Mouse (Mus musculus) embryonic facial prominence, embryonic 13.5 days (tissue): ENCODE measurements at regions not wholly inside any gene's neighbourhood (a gene's known extent, or its start where the extent isn't known, plus 50 kb on each side); places are given as distances from the start of the nearest gene placed in this dataset.

ENCODE experiments used
- ATAC-seq: fragments of 200-750 bp; cut with Nextera tagmentation; 2 replicates; pipeline ENCODE4 v1.8.0; 2017; ENCODE audit warnings: low read depth; ENCODE audit not compliant: insufficient number of reproducible peaks, insufficient read depth, low FRiP score, low TSS enrichment
- H3K27ac ChIP-seq: fragments of 300-500 bp; sonication (generic); 2 replicates; pipeline ENCODE4 v1.5.1; 2015; ENCODE audit warnings: moderate library complexity, mild to moderate bottlenecking, inconsistent platforms
- H3K27me3 ChIP-seq: fragments of 300-500 bp; sonication (generic); 2 replicates; pipeline ENCODE4 v1.6.1; 2015; ENCODE audit warnings: mild to moderate bottlenecking, inconsistent platforms
- H3K36me3 ChIP-seq: fragments of 300-500 bp; sonication (generic); 2 replicates; pipeline ENCODE4 v1.6.1; 2015; ENCODE audit warnings: mild to moderate bottlenecking, inconsistent platforms
- H3K4me1 ChIP-seq: fragments of 300-500 bp; sonication (generic); 2 replicates; pipeline ENCODE4 v1.6.1; 2015; ENCODE audit warnings: inconsistent platforms
- H3K4me2 ChIP-seq: fragments of 300-500 bp; sonication (generic); 2 replicates; pipeline ENCODE4 v1.6.1; 2015; ENCODE audit warnings: moderate library complexity, mild to moderate bottlenecking, inconsistent platforms
- H3K4me3 ChIP-seq: fragments of 300-500 bp; sonication (generic); 2 replicates; pipeline ENCODE4 v1.5.1; 2015; ENCODE audit warnings: mild to moderate bottlenecking, inconsistent platforms
- H3K9ac ChIP-seq: fragments of 300-500 bp; sonication (generic); 2 replicates; pipeline ENCODE4 v1.6.1; 2015; ENCODE audit warnings: mild to moderate bottlenecking, inconsistent platforms
- H3K9me3 ChIP-seq: fragments of 300-500 bp; sonication (generic); 2 replicates; pipeline ENCODE4 v1.6.1; 2016; ENCODE audit warnings: inconsistent platforms
- WGBS: fragments of 180-500 bp; shearing (Covaris S2); methylation state at CpG from one replicate; pipeline ENCODE4 v1.1.7; 2015; ENCODE audit warnings: mixed read lengths; 5-methylcytosine and 5-hydroxymethylcytosine counted together

DNA sequence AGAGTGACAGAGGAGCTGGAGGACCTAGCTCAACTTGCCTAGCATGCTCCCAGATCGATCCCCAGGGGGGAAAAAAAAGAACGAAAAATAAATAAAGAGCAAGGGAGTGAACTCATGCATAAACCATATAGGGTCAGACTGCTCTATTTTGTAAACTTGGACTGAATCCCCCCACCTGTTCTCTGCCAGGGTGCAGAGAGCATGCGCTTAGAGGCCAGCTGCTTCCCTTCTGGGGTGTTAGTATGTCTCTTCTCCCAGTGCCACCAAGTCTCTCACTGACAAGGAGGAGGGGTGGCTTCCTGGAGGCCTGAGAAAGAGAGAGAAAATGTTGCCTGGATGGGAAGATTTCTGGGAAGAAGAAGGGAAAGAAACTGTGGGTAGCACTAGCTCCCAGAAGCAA, 76.1 kb downstream of the Sik1 start:
- no peak overlapping the region for H3K4me3 ChIP-seq
- ATAC-seq = no peak
- no peaks in the 10 kb centered on the region for H3K27me3 ChIP-seq
- H3K9me3 ChIP-seq = no peaks in the 10 kb centered on the region
- H3K9ac ChIP-seq = no peak overlapping the region
- H3K4me1 ChIP-seq = peaks cover 16% of the 10 kb centered on the region
- WGBS = 76% methylated on average over 3 of the region's 3 CpGs
- no peak overlapping the region for H3K4me2 ChIP-seq
- H3K27ac ChIP-seq = no peak overlapping the region
- H3K36me3 ChIP-seq = no peaks in the 10 kb centered on the region

DNA sequence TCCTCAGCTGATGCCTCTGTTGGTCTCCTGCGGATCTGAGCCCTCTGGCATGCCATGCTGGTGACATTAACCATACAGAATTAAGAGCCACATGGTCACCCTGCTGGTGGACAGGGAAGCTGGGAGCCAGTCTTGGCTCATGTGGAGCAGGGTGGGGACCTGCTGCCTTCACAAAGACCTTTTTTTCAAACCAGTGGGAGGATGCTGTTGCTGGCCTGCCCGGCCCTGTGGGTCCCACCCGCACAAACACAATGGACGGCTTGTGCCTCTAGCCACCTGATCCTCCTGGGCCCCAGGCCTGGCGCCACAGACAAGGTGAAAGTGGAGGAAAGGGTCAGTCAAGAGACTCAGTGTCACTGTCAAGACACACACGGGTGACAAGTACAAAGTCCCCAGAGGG, 73.4 kb downstream of the Sik1 start:
- Histone ChIP-seq H3K9me3 (no peaks in the 10 kb centered on the region), H3K27ac (no peak overlapping the region), H3K4me3 (no peak overlapping the region), H3K9ac (no peak overlapping the region), H3K27me3 (no peaks in the 10 kb centered on the region), H3K36me3 (no peaks in the 10 kb centered on the region), H3K4me2 (no peak overlapping the region), H3K4me1 (peaks cover 10% of the 10 kb centered on the region)
- WGBS = 69% methylated on average over 6 of the region's 6 CpGs
- ATAC-seq = no peak

DNA sequence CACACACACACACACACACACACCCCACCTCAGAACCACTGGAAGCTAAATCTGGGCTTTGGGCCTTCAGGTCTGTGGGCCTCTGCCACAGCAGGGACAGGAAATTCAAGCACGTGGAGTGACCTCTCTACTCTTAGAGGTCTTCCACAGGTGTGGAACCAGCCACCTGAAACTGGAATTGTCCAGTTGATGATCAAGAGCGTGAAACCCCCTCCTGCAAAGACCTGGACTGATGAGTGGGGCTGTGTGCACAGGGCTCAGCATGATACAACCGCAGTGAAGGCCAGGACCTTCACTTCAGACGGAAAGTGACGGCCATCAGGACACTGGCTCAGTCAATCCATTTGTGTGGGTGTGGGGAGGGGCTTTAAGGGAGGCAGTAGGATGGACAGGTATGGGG, 72.5 kb downstream of the Sik1 start:
- no peaks in the 10 kb centered on the region for H3K27me3 ChIP-seq
- H3K9ac ChIP-seq = no peak overlapping the region
- H3K36me3 ChIP-seq = no peaks in the 10 kb centered on the region
- no peak overlapping the region for H3K4me3 ChIP-seq
- H3K4me2 ChIP-seq = no peak overlapping the region
- WGBS = 90% methylated on average over 5 of the region's 5 CpGs
- H3K4me1 ChIP-seq = peaks cover 2% of the 10 kb centered on the region; the same call in 1 of the 2 replicates
- no peak for ATAC-seq
- H3K9me3 ChIP-seq = no peaks in the 10 kb centered on the region
- H3K27ac ChIP-seq = no peak overlapping the region

DNA sequence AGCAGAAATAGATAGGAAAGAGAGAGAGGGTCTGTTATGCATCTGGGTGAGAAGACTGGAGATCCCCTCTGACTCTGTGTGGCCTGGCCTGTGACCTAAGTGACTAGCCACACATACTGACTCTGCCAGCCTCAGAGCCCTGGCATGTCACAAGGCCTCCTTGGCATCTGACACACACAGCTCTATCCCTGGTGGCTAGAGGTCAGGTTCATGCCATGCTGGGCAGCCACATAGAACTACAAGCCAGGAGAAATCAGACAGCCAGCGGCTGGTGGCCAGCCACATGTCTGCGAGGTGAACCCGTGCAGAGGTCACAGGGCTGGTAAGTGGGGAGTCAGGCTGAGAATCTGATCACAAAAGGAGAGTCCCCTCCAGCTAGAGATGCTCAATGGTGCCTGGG, 67.3 kb downstream of the Sik1 start:
- Histone ChIP-seq H3K4me3 (no peak overlapping the region), H3K4me2 (no peak overlapping the region), H3K4me1 (peaks cover 25% of the 10 kb centered on the region), H3K9ac (no peak overlapping the region), H3K27ac (no peak overlapping the region), H3K9me3 (no peaks in the 10 kb centered on the region), H3K27me3 (no peaks in the 10 kb centered on the region), H3K36me3 (no peaks in the 10 kb centered on the region)
- no peak for ATAC-seq
- WGBS = 74% methylated on average over 3 of the region's 3 CpGs

DNA sequence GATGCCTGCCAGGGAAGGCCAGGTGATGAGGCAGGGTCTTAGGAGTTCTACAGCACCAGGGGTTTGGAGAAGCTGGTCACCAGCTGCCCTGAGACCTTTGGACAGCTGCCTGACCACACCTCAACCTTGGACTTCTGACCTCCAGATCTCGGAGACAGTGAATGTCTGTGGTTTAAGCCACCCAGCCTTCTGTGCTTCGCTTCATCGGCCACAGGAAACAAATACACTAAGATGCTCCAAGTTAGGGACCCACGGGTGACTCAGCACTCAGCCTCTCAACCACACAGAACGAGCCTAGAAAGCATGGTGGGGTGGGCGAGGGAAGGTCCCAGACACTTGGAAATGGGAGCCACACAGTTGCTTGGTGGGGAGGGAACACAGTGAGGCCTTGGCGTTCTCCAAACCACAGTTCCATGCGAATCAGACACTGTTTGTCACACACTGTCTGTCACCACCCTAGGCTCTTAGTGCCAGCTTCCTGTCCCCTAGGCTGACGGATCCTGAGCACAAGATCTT, 66.5 kb downstream of the Sik1 start:
- no peak for ATAC-seq
- no peaks in the 10 kb centered on the region for H3K9me3 ChIP-seq
- no peak overlapping the region for H3K4me2 ChIP-seq
- H3K36me3 ChIP-seq = no peaks in the 10 kb centered on the region
- H3K4me3 ChIP-seq = no peak overlapping the region
- WGBS = 81% methylated on average over 9 of the region's 9 CpGs
- H3K27me3 ChIP-seq = no peaks in the 10 kb centered on the region
- H3K27ac ChIP-seq = no peak overlapping the region
- H3K9ac ChIP-seq = no peak overlapping the region
- peaks cover 25% of the 10 kb centered on the region for H3K4me1 ChIP-seq

DNA sequence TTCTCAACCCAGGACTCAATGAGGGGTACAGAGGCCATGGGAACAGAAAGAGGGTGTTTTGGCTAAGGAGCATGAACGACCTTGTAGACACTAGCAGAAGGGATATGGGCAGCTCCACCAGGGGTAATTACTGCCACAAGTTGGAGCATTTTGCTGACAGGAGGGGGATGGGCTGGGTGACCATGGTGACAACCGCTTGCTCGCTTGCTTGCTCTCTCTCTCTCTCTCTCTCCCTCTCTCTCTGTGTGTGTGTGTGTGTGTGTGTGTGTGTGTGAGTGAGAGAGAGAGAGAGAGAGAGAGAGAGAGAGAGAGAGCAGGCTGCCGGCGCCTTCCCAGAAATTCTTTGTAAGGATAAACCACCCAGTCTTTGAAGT, 65.7 kb downstream of the Sik1 start:
- 9% methylated on average over 5 of the region's 5 CpGs for WGBS
- Histone ChIP-seq H3K4me3 (no peak overlapping the region), H3K36me3 (no peaks in the 10 kb centered on the region), H3K4me1 (peaks cover 25% of the 10 kb centered on the region), H3K4me2 (peak overlapping the region; percentile 32), H3K27ac (no peak overlapping the region; the same call in 1 of the 2 replicates), H3K9ac (no peak overlapping the region), H3K9me3 (no peaks in the 10 kb centered on the region), H3K27me3 (no peaks in the 10 kb centered on the region)
- no peak for ATAC-seq

DNA sequence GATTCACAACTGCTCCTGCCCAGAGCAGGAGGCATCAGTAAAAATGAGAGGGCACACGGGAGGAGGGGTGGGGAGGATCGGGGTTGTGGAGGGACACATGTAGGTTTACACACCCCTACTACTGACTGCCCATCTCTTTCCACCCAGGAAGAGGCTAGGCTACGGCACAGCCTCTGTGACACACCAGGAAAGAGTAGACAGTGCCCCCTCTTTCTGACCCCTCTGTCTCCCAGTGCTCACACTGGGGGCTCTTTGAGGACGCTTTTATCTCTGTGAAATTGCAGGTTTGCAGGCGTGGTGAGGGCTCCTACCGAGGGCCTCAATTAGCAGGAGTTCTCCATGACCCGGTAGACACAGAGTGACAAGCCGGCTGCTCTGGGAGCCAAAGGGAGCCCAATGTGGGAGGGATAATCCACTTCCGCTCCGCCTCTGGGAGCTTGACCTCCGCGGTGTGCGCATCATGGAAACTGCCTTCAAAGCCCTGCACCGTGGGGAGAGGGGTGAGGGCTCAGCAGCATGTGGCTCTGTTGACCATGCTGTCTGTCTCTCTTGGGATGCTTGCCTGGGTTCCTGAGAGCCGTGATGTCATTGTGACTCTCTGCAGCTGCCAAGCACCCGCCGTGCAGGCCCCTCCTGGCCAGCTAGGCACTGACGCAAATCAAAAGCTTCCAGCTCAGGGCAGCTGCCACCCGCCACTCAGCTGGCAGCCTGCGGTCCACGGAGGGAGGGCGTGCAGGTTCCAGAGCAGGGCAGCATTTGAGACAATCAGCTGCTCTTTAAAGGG, 65.1 kb downstream of the Sik1 start:
- H3K4me3 ChIP-seq = no peak overlapping the region
- no peak overlapping the region; the same call in 1 of the 2 replicates for H3K27ac ChIP-seq
- no peaks in the 10 kb centered on the region for H3K36me3 ChIP-seq
- ATAC-seq = peak; percentile 35; the same call in 1 of the 2 replicates
- H3K4me2 ChIP-seq = peak overlapping the region; percentile 32
- 16% methylated on average over 22 of the region's 22 CpGs for WGBS
- H3K9me3 ChIP-seq = no peaks in the 10 kb centered on the region
- H3K27me3 ChIP-seq = no peaks in the 10 kb centered on the region
- H3K4me1 ChIP-seq = peaks cover 25% of the 10 kb centered on the region
- H3K9ac ChIP-seq = no peak overlapping the region

DNA sequence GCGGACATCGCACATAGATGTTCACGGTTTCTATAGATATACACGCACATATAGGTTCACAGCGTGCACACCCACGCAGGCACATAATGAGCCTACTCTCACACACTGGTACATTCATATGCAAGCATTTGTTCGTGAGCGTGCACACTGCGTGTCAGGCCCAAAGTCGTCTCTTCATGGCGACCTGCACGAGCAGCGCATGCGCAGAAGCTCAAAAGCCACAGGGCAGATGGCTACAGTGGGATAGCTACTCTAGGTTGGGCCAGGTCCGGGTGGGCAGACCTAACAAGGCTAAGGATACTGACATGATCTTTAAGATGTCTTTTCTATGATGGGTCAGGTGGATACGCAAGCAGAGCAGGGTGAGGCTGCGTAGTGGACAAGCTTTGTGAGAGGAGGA, 63.9 kb downstream of the Sik1 start:
- H3K36me3 ChIP-seq = no peaks in the 10 kb centered on the region
- 93% methylated on average over 17 of the region's 17 CpGs for whole genome bisulfite sequencing
- H3K4me1 ChIP-seq = peaks cover 25% of the 10 kb centered on the region
- no peak overlapping the region for H3K4me2 ChIP-seq
- no peak overlapping the region for H3K9ac ChIP-seq
- no peaks in the 10 kb centered on the region for H3K9me3 ChIP-seq
- no peak overlapping the region for H3K27ac ChIP-seq
- no peak overlapping the region for H3K4me3 ChIP-seq
- no peak for ATAC-seq
- H3K27me3 ChIP-seq = no peaks in the 10 kb centered on the region

DNA sequence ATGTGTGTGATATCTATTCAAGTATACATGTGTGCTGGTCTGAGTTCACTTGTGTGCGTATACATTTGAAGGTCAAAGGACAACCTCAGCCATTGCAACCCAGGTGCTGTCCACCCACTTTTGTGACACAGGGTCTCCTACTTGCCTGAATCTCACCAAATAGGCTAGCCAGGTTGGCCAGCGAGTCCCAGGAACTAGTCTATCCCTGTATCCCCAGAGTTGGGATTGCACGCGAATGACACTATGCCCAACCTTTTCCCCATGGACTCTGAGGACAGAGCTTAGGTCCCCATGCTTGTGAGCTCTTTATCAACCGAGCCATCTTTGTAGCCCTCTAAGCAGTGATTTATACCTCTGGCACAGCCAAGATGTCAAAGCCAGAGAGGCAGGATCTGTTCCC, 62.6 kb downstream of the Sik1 start:
- H3K27ac ChIP-seq = no peak overlapping the region
- no peak overlapping the region for H3K4me2 ChIP-seq
- H3K36me3 ChIP-seq = no peaks in the 10 kb centered on the region
- H3K4me3 ChIP-seq = no peak overlapping the region
- no peak overlapping the region for H3K9ac ChIP-seq
- H3K9me3 ChIP-seq = no peaks in the 10 kb centered on the region
- 91% methylated on average over 5 of the region's 5 CpGs for WGBS
- ATAC-seq = no peak
- peaks cover 25% of the 10 kb centered on the region for H3K4me1 ChIP-seq
- H3K27me3 ChIP-seq = no peaks in the 10 kb centered on the region

DNA sequence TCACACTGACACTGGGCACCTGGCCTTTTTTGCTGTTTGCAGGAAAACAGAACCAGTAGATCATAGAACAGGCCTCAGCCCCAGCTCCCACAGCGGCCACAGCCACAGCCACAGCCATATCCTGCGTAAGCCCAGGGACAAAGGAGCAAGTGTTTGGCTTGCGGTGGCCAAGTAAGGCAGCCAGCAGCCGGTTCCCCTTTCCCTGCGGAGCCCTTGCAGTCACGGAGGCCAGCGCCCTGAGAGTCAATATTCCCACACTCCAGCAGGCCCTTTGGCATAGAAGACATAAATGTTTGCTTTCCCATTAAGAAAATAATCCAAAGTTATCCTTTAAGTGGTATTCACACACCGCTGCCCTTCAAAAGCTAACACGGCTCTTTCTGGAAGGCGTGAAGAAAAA, 62.1 kb downstream of the Sik1 start:
- Histone ChIP-seq H3K27me3 (no peaks in the 10 kb centered on the region), H3K9ac (no peak overlapping the region), H3K4me1 (peaks cover 25% of the 10 kb centered on the region), H3K9me3 (no peaks in the 10 kb centered on the region), H3K27ac (no peak overlapping the region), H3K4me2 (no peak overlapping the region), H3K4me3 (no peak overlapping the region), H3K36me3 (no peaks in the 10 kb centered on the region)
- WGBS = 51% methylated on average over 10 of the region's 10 CpGs
- no peak for ATAC-seq

DNA sequence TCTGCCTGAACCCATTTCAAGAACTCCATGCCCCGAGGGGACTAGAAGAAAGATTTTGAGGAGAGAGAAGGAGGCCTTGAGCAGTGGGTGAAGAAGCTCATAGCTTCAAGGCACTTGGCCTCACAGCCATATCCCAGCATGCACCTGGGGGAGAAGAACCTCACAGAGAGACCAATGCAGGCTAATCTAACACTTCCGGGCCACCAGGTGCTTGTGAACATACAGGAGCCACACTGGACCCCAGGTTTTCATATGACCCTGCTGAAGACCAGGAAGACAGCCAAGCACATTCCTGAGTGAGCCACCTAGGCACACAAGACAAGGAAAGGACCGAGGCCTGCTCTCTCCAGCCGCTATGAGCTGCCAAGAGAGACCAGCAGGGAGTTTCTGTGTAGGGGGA, 61.6 kb downstream of the Sik1 start:
- no peak overlapping the region for H3K4me2 ChIP-seq
- H3K4me1 ChIP-seq = peaks cover 25% of the 10 kb centered on the region
- no peak for ATAC-seq
- no peak overlapping the region for H3K4me3 ChIP-seq
- no peak overlapping the region for H3K27ac ChIP-seq
- 77% methylated on average over 4 of the region's 4 CpGs for WGBS
- no peaks in the 10 kb centered on the region for H3K9me3 ChIP-seq
- no peak overlapping the region for H3K9ac ChIP-seq
- no peaks in the 10 kb centered on the region for H3K36me3 ChIP-seq
- no peaks in the 10 kb centered on the region for H3K27me3 ChIP-seq
